Mouse (Mus musculus) MEL (cell line): Measurements from ENCODE around the gene Homez. TPM values are rescaled to one million over a fixed set of nuclear protein-coding genes. Genes with fewer than 3 reads are reported as not detected.

Source experiments
- DNase-seq: peaks from one replicate; pipeline ENCODE4 v3.0.0; 2011; ENCODE audit warnings: low read depth, low spot score
- H3K27ac ChIP-seq: 2 replicates; pipeline ENCODE4 v1.5.1; 2012; ENCODE audit warnings: low read depth, mild to moderate bottlenecking, control low read depth, low read length, moderate library complexity; ENCODE audit not compliant: control insufficient read depth
- H3K27me3 ChIP-seq, 2 experiments: fragments of 150-350 bp in 1 of 2; sonication (generic) in 1 of 2; 2 replicates each; pipeline ENCODE4 v1.6.1; 2012; ENCODE audit warnings: low read length in 2 of 2, mild to moderate bottlenecking in 2 of 2, improper control_type of control experiment in 1 of 2, moderate library complexity in 1 of 2; ENCODE audit not compliant: insufficient read depth in 2 of 2, control insufficient read depth in 1 of 2
- H3K36me3 ChIP-seq, 2 experiments: 2 replicates each; pipeline ENCODE4 v1.6.1; 2012 to 2014; ENCODE audit warnings: low read length in 2 of 2, improper control_type of control experiment in 1 of 2, inconsistent platforms in 1 of 2, mild to moderate bottlenecking in 1 of 2; ENCODE audit not compliant: insufficient read depth in 2 of 2, control insufficient read depth in 1 of 2
- H3K4me1 ChIP-seq, 2 experiments: fragments of 150-350 bp in 1 of 2; sonication (generic) in 1 of 2; 2 replicates each; pipeline ENCODE4 v1.6.1; 2012; ENCODE audit warnings: low read length in 2 of 2, improper control_type of control experiment in 1 of 2, mild to moderate bottlenecking in 1 of 2; ENCODE audit not compliant: insufficient read depth in 2 of 2, control insufficient read depth in 1 of 2
- H3K4me3 ChIP-seq, 2 experiments: fragments of 150-350 bp in 1 of 2; sonication (generic) in 1 of 2; 2 replicates each; pipeline ENCODE4 v1.5.1; 2012; ENCODE audit warnings: low read depth in 2 of 2, low read length in 2 of 2, mild to moderate bottlenecking in 2 of 2, moderate library complexity in 2 of 2, control low read depth in 1 of 2, improper control_type of control experiment in 1 of 2; ENCODE audit not compliant: control insufficient read depth in 1 of 2, insufficient read depth in 1 of 2
- H3K79me2 ChIP-seq: 2 replicates; pipeline ENCODE4 v1.6.1; 2012; ENCODE audit warnings: mild to moderate bottlenecking, low read length, moderate library complexity; ENCODE audit not compliant: control insufficient read depth, poor library complexity, insufficient read depth
- H3K9ac ChIP-seq: 2 replicates; pipeline ENCODE4 v1.6.1; 2012; ENCODE audit warnings: low read depth, mild to moderate bottlenecking, control low read depth, low read length, moderate library complexity; ENCODE audit not compliant: control insufficient read depth, poor library complexity, severe bottlenecking
- H3K9me3 ChIP-seq: fragments of 150-350 bp; sonication (generic); replicated peaks from 2 replicates; pipeline ENCODE4 v1.6.1; 2012; ENCODE audit warnings: mild to moderate bottlenecking, low read length, improper control_type of control experiment, moderate library complexity; ENCODE audit not compliant: insufficient read depth
- BHLHE40 ChIP-seq: IDR thresholded peaks from 2 replicates; pipeline ENCODE4 v1.6.1; 2012; ENCODE audit warnings: low read depth, mild to moderate bottlenecking, inconsistent platforms, low read length, improper control_type of control experiment, borderline replicate concordance
- CHD1 ChIP-seq: IDR thresholded peaks from 2 replicates; pipeline ENCODE4 v1.6.1; 2012; ENCODE audit warnings: low read depth, mild to moderate bottlenecking, inconsistent platforms, low read length, improper control_type of control experiment
- CHD2 ChIP-seq: IDR thresholded peaks from 2 replicates; pipeline ENCODE4 v1.6.1; 2011; ENCODE audit warnings: low read length, improper control_type of control experiment
- CTCF ChIP-seq, 3 experiments: IDR thresholded peaks in 2 of 3; conservative IDR thresholded peaks in 1 of 3; 2 replicates each; pipeline ENCODE4 v1.5.1; 2011 to 2012; ENCODE audit warnings: low read length in 3 of 3, low read depth in 2 of 3, mild to moderate bottlenecking in 2 of 3, improper control_type of control experiment in 1 of 3, inconsistent platforms in 1 of 3, mixed read lengths in 1 of 3, moderate library complexity in 1 of 3; ENCODE audit not compliant: control insufficient read depth in 1 of 3, insufficient read depth in 1 of 3, poor library complexity in 1 of 3, severe bottlenecking in 1 of 3
- E2F4 ChIP-seq: IDR thresholded peaks from 2 replicates; pipeline ENCODE4 v1.6.1; 2011; ENCODE audit warnings: low read depth, low read length, improper control_type of control experiment, borderline replicate concordance
- ELF1 ChIP-seq: IDR thresholded peaks from 2 replicates; pipeline ENCODE4 v1.6.1; 2014; ENCODE audit warnings: low read depth, mild to moderate bottlenecking, inconsistent platforms, low read length, improper control_type of control experiment, moderate library complexity
- ETS1 ChIP-seq: IDR thresholded peaks from 2 replicates; pipeline ENCODE4 v1.6.1; 2012; ENCODE audit warnings: low read depth, mild to moderate bottlenecking, inconsistent platforms, low read length, improper control_type of control experiment, moderate library complexity
- GATA1 ChIP-seq: IDR thresholded peaks from 2 replicates; pipeline ENCODE4 v1.6.1; 2011; ENCODE audit warnings: low read depth, low read length, improper control_type of control experiment
- HCFC1 ChIP-seq: IDR thresholded peaks from 2 replicates; pipeline ENCODE4 v1.6.1; 2012; ENCODE audit warnings: low read depth, mild to moderate bottlenecking, inconsistent platforms, low read length, improper control_type of control experiment, moderate library complexity
- MAFK ChIP-seq: IDR thresholded peaks from 2 replicates; pipeline ENCODE4 v1.6.1; 2011; ENCODE audit warnings: low read depth, mild to moderate bottlenecking, low read length, improper control_type of control experiment, borderline replicate concordance
- MAX ChIP-seq: IDR thresholded peaks from 2 replicates; pipeline ENCODE4 v1.6.1; 2011; ENCODE audit warnings: low read length, improper control_type of control experiment
- MEF2A ChIP-seq: IDR thresholded peaks from 2 replicates; pipeline ENCODE4 v1.6.1; 2014; ENCODE audit warnings: low read depth, mild to moderate bottlenecking, inconsistent platforms, low read length, improper control_type of control experiment; ENCODE audit not compliant: poor library complexity, insufficient replicate concordance, severe bottlenecking; ENCODE audit errors: extremely low read depth
- MYB ChIP-seq: IDR thresholded peaks from 2 replicates; pipeline ENCODE4 v1.6.1; 2011; ENCODE audit warnings: mild to moderate bottlenecking, low read depth, low read length, improper control_type of control experiment
- MYC ChIP-seq: IDR thresholded peaks from 2 replicates; pipeline ENCODE4 v1.6.1; 2011; ENCODE audit warnings: low read depth, mild to moderate bottlenecking, low read length, improper control_type of control experiment, moderate library complexity
- NELFE ChIP-seq: IDR thresholded peaks from 2 replicates; pipeline ENCODE4 v1.6.1; 2011; ENCODE audit warnings: low read depth, low read length, improper control_type of control experiment
- POLR2AphosphoS2 ChIP-seq: IDR thresholded peaks from 2 replicates; pipeline ENCODE4 v1.6.1; 2011; ENCODE audit warnings: low read length, improper control_type of control experiment
- POLR2AphosphoS5 ChIP-seq: IDR thresholded peaks from 2 replicates; pipeline ENCODE4 v1.6.1; 2012; ENCODE audit warnings: low read depth, borderline replicate concordance, mild to moderate bottlenecking, inconsistent platforms, low read length, moderate library complexity, mixed read lengths
- RAD21 ChIP-seq: IDR thresholded peaks from 2 replicates; pipeline ENCODE4 v1.6.1; 2011; ENCODE audit warnings: mild to moderate bottlenecking, low read depth, low read length, improper control_type of control experiment
- RCOR1 ChIP-seq: IDR thresholded peaks from 2 replicates; pipeline ENCODE4 v1.6.1; 2012; ENCODE audit warnings: low read depth, mild to moderate bottlenecking, inconsistent platforms, low read length, improper control_type of control experiment
- SIN3A ChIP-seq: IDR thresholded peaks from 2 replicates; pipeline ENCODE4 v1.6.1; 2012; ENCODE audit warnings: low read length, improper control_type of control experiment, inconsistent platforms
- SMC3 ChIP-seq: IDR thresholded peaks from 2 replicates; pipeline ENCODE4 v1.6.1; 2011; ENCODE audit warnings: low read depth, low read length, improper control_type of control experiment
- TAL1 ChIP-seq: IDR thresholded peaks from 2 replicates; pipeline ENCODE4 v1.6.1; 2012; ENCODE audit warnings: mild to moderate bottlenecking, inconsistent platforms, low read length, moderate library complexity, mixed read lengths
- USF1 ChIP-seq: IDR thresholded peaks from 2 replicates; pipeline ENCODE4 v1.6.1; 2014; ENCODE audit warnings: low read depth, mild to moderate bottlenecking, inconsistent platforms, low read length, improper control_type of control experiment, moderate library complexity
- USF2 ChIP-seq, 2 experiments: IDR thresholded peaks; 2 replicates each; pipeline ENCODE4 v1.6.1; 2011 to 2012; ENCODE audit warnings: improper control_type of control experiment in 2 of 2, low read length in 2 of 2, borderline replicate concordance in 1 of 2, inconsistent platforms in 1 of 2, low read depth in 1 of 2, mild to moderate bottlenecking in 1 of 2; ENCODE audit not compliant: insufficient read depth in 1 of 2
- ZKSCAN1 ChIP-seq: IDR thresholded peaks from 2 replicates; pipeline ENCODE4 v1.6.1; 2012; ENCODE audit warnings: low read depth, mild to moderate bottlenecking, inconsistent platforms, low read length, improper control_type of control experiment, moderate library complexity
- ZMIZ1 ChIP-seq: IDR thresholded peaks from 2 replicates; pipeline ENCODE4 v1.6.1; 2012; ENCODE audit warnings: low read depth, mild to moderate bottlenecking, inconsistent platforms, low read length, improper control_type of control experiment, moderate library complexity
- ZNF384 ChIP-seq: IDR thresholded peaks from 2 replicates; pipeline ENCODE4 v1.6.1; 2012; ENCODE audit warnings: low read depth, mild to moderate bottlenecking, inconsistent platforms, low read length, improper control_type of control experiment
- polyA plus RNA-seq, 2 experiments: library from polyadenylated mRNA; stranded (reverse) in 1 of 2; unstranded in 1 of 2; fragments of >175 nt in 1 of 2; fragments of >200 nt in 1 of 2; gene quantifications; 2 replicates each; pipeline versions ENCODE4 v1.2.1 to v1.2.4; 2012; ENCODE audit warnings: low replicate concordance in 2 of 2, low read depth in 1 of 2; ENCODE audit not compliant: insufficient read length in 2 of 2, insufficient read depth in 1 of 2, missing spikeins in 1 of 2
- total RNA-seq: library from RNA; depleted of rRNA; stranded (reverse); fragments of 300-350 nt; gene quantifications from 2 replicates; pipeline ENCODE4 v1.2.3, GENCODE M21; 2012

Gene Homez
- total and polyA plus RNA-seq, 3 experiments: 4.9 to 8.5 TPM; not detected in 1

DNA sequence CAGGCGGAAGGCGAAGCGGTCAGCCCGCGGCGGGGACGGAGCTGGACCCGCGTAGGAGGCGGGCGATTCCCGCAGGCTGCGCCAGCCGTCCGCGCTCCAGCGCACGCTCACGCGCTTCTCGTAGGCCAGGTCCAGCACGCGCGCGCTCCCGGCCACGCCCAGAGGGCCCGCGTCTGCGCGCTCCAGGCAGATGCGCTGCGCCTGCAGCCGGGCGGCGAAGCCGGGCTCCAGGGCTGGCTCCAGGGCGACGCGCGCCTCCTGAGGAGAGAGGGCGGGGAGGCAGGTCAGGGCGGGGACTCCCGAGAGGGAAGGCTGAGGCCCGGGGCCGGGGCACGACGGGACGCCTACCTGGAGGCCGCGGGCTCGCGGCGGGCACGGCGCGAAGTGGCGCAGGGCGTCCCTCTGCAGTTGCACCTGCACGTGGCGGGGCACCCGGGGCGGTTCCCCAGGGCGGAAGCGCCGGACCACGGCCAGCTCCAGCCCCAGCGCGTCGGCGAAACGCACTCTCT is 5.8 kb upstream of the Homez start (continued):
- TF ChIP-seq CHD2 (no peak), MAFK (no peak), GATA1 (no peak)

DNA sequence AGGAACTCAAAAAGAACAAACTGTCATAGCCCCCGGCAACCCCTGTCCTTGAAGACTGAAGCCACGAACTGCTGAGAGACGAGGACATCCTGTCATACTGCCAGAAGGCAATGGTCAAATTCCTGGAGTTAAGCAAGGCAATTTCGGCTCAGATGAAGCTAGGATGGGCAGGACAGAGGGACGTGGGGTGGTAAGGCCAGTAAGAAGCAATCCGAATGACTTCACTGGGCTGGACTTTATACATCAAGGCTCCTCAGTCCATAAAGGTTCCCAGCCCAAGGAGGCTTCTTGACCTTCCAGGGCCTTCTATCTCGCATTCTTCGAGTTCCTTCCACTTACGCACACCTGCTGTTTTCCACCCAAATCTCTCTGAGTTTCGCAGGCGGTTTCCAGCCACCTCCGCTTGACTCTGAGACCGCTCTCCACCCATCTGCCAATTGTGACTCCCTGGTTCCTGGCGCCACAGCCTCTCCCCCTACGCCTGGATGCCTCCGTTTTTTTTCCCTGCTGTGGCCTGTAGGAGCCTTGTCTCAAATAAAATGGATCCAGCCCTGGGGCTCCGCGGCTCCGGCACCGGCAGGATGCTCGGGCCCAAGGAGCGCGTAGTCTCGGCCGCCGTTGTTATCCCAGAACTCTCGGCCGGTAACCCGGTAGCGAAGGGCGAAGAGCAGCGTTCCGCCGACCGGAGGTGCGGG is 5.2 kb upstream of the Homez start:
- H3K79me2 ChIP-seq: peaks cover 2% of the 10 kb centered on the region; the same call in 1 of the 2 replicates
- TF ChIP-seq ETS1: no peak
- TF ChIP-seq MAFK: no peak
- TF ChIP-seq SMC3: no peak
- no peak for TF ChIP-seq RAD21
- TF ChIP-seq CHD2: no peak
- TF ChIP-seq ZKSCAN1: no peak
- TF ChIP-seq HCFC1: no peak
- no peak for TF ChIP-seq ZMIZ1
- no peak for TF ChIP-seq POLR2AphosphoS2
- no peak for TF ChIP-seq CTCF (IDR thresholded peaks at IDR 0.05 in 2 of 3, conservative IDR thresholded peaks at IDR 0.05 in 1 of 3; ENCODE audit: control insufficient read depth in 1 of 3, insufficient read depth in 1 of 3, low read depth in 2 of 3, low read length in 3 of 3, poor library complexity in 1 of 3, severe bottlenecking in 1 of 3)
- TF ChIP-seq ELF1: no peak
- no peak for TF ChIP-seq MAX
- no peak for TF ChIP-seq MEF2A
- TF ChIP-seq MYB: no peak
- TF ChIP-seq SIN3A: no peak
- no peak for TF ChIP-seq CHD1
- TF ChIP-seq NELFE: no peak
- peaks cover 3 to 11% of the 10 kb centered on the region in 2 experiments for H3K4me1 ChIP-seq
- H3K36me3 ChIP-seq: peaks cover 0 to 9% of the 10 kb centered on the region in 2 experiments; a peak in 1 of 4 replicates
- H3K27me3 ChIP-seq: no peaks in the 10 kb centered on the region
- H3K27ac ChIP-seq: no peak overlapping the region
- peak overlapping the region; percentile 90 for H3K9ac ChIP-seq
- no peaks in the 10 kb centered on the region for H3K9me3 ChIP-seq
- peak overlapping the region; percentile 90 to 92 for H3K4me3 ChIP-seq
- no peak for DNase-seq

DNA sequence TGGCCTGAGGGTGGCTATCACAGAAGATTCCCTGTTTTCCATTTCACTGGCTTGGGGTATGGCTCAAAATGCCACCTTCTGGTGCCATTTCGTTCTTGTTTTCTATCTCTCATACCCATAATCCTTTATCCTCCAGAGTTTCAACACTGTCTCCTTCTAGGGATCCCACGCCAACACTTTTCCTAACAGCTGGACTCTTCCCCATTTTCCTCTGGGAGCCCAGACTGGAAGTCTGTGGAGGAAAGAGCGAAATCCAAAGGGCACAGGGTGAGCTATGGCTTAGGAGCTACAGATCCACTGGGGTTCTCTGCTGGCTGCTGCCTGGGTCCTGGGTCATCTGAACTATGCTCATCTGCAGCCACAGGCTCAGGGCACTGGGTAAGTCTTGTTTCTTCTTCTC is 3.4 kb upstream of the Homez start:
- no peak for TF ChIP-seq TAL1
- TF ChIP-seq MEF2A: no peak
- no peak for TF ChIP-seq ZMIZ1
- no peak for TF ChIP-seq RCOR1
- no peak for TF ChIP-seq MYB
- TF ChIP-seq RAD21: no peak
- TF ChIP-seq ZNF384: no peak
- no peak for TF ChIP-seq SIN3A
- TF ChIP-seq MYC: no peak
- no peak for TF ChIP-seq CHD1
- TF ChIP-seq GATA1: no peak
- TF ChIP-seq E2F4: no peak
- no peak for TF ChIP-seq MAX
- no peak for TF ChIP-seq SMC3
- no peak for TF ChIP-seq USF2 (IDR thresholded peaks at IDR 0.05; ENCODE audit: borderline replicate concordance in 1 of 2, insufficient read depth in 1 of 2, low read depth in 1 of 2, low read length in 2 of 2)
- TF ChIP-seq BHLHE40: no peak
- TF ChIP-seq POLR2AphosphoS5: no peak
- no peak for TF ChIP-seq USF1
- no peak overlapping the region for H3K27ac ChIP-seq
- no peak overlapping the region for H3K4me3 ChIP-seq
- no peaks in the 10 kb centered on the region for H3K27me3 ChIP-seq
- no peaks in the 10 kb centered on the region for H3K9me3 ChIP-seq
- H3K79me2 ChIP-seq: peaks cover 2% of the 10 kb centered on the region; the same call in 1 of the 2 replicates
- H3K36me3 ChIP-seq: peaks cover 0 to 9% of the 10 kb centered on the region in 2 experiments; a peak in 1 of 4 replicates
- no peak overlapping the region for H3K9ac ChIP-seq
- peaks cover 3 to 11% of the 10 kb centered on the region in 2 experiments for H3K4me1 ChIP-seq
- DNase-seq: no peak
